Mouse (Mus musculus): ENCODE measurements at regions not wholly inside any gene's neighbourhood (a gene's known extent, or its start where the extent isn't known, plus 50 kb on each side); places are given as distances from the start of the nearest gene placed in this dataset.

DNA sequence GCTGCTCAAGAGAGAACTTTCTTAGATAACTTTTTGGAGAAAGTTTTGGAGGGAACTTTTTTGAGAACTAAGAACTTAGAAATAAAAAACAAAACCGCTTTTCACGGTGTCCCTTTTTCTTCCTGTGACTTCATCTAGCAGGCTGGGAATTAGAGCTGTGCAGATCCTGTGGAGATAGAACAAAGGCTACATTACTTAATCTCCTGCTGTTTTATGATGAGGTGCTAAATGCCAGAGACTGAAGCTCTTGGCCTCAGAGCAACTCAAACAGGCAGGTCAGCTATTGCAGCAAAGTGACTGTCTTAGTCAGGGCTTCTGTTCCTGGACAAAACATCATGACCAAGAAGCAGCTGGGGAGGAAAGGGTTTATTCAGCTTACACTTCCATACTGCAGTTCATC is 157.3 kb downstream of the Pth2r start:
- in situ Hi-C loops (cut with MboI, MseI): no loop called here

DNA sequence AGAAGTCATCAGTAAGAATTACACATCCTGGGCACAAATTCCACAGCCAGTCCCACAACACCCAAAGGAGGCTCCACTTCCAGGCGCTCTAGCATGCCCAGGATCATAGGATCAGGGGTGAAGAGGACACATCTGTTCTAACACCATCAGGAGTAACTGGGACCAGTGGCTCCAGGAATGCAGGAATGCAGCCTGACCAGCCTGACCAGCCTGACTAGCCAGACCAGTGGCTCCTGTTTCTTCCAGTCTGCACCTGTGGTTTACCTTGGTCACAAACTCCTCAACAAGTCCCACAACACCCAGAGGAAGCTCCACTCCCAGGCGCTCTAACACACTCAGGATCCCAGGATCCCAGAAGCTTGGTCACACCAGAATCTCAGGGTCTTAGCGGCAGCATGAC is 158.3 kb downstream of the Pth2r start:
- in situ Hi-C loops (cut with MboI, MseI): loop anchor here (5.0 kb wide), 1 partner anchor 107 kb away; no protein-coding TSS in a partner anchor
